Mouse (Mus musculus) thymus, adult 2 months (tissue): ENCODE data around the gene Lsp1.

Experiments used
- CTCF ChIP-seq: fragments of 200-500 bp; IDR thresholded peaks from 2 replicates; pipeline ENCODE4 v1.5.1; 2012; ENCODE audit warnings: mild to moderate bottlenecking, control low read depth, low read length, moderate library complexity, borderline replicate concordance; ENCODE audit not compliant: control insufficient read depth, poor library complexity, insufficient read depth; ENCODE audit errors: extremely low read depth
- POLR2A ChIP-seq: fragments of 200-500 bp; IDR thresholded peaks from 2 replicates; pipeline ENCODE4 v1.6.1; 2012; ENCODE audit warnings: mild to moderate bottlenecking, low read length, control low read depth, moderate library complexity; ENCODE audit not compliant: control insufficient read depth, poor library complexity, insufficient read depth; ENCODE audit errors: extremely low read depth

GRCm38 (mm10) chr7:142523200-142523990 lies 62.8 kb downstream of the Lsp1 start:
- no peak for TF ChIP-seq CTCF
- no peak for TF ChIP-seq POLR2A
